Mouse (Mus musculus): ENCODE results near the gene Gipc2.

DNA sequence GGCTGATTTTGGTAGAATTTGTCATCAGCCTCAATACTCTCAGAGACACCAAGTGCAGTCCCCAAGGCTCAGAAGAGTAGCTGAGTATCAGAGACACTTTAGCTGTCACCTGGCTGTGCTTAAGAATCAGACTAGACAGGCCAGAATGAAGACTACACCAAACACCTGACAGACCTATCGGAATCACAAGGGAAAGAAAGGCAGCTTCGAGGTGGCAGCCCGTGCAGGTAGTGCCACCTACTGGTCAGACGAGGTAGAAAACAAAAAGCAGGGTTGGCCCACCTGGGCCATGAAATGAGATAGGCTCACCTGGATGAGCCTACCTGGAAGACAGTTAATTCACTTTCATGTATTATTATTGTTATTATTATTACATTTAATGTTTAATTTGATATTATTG, 76.9 kb downstream of the Gipc2 start:
- no peak for TF ChIP-seq GATA1 (IDR thresholded peaks at IDR 0.05; ENCODE audit: borderline replicate concordance, low read length)
- peak; percentile 31 for TF ChIP-seq CTCF (IDR thresholded peaks at IDR 0.05; ENCODE audit: low read depth, low read length)
- no peak for TF ChIP-seq TAL1 (conservative IDR thresholded peaks at IDR 0.05; ENCODE audit: low read depth, low read length)
- TF ChIP-seq GATA2 (IDR thresholded peaks at IDR 0.05; ENCODE audit: borderline replicate concordance, low read depth, low read length): no peak
- no peak for TF ChIP-seq POLR2AphosphoS5 (IDR thresholded peaks at IDR 0.05; ENCODE audit: insufficient replicate concordance, low read depth, low read length)

All from G1E (cell line).